Mouse (Mus musculus): ENCODE data around the gene Sacs. TPM values are rescaled to one million over a fixed set of nuclear protein-coding genes. Genes with fewer than 3 reads are reported as not detected.

Sacs gene
- total RNA-seq, 2 experiments from 2014 or later, result 52.8 to 54.3 TPM

- DNase-seq (ENCODE audit: low spot score in 2 of 2), result no peak
These were observed 97.7 kb downstream of the Sacs start for GRCm38 (mm10) chr14:61235846-61236474.

DNA sequence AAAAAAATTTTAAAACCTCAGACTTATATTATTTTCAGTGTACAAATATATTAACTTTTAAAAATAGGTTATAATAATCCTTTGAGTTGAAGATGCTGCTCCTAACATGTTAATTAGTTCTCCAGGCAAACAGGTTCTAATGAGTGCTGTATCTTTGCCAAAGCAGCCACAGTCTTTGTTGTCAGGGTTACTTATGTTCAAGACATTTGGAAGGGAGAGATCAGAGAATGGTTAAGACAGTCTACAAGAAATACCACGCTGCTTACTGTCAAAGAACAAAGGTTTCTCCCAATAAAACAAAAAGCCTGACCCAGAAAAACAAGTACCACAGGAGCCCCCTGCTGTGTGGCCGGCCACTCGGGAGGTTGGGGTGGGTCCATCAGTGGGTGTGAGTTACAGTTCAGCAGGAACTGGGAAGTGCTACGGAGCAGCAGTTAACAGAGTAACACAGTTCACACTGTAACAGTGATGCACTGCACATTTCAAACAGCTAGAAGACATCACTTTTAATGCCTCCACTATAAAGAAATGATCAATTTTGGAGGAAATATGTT lies 98.9 kb downstream of the Sacs start:
- DNase-seq (ENCODE audit: low spot score in 2 of 2), result no peak

- DNase-seq (ENCODE audit: low spot score in 2 of 2), result no peak
These were observed 100.5 kb downstream of the Sacs start for GRCm38 (mm10) chr14:61238751-61239150.

DNA sequence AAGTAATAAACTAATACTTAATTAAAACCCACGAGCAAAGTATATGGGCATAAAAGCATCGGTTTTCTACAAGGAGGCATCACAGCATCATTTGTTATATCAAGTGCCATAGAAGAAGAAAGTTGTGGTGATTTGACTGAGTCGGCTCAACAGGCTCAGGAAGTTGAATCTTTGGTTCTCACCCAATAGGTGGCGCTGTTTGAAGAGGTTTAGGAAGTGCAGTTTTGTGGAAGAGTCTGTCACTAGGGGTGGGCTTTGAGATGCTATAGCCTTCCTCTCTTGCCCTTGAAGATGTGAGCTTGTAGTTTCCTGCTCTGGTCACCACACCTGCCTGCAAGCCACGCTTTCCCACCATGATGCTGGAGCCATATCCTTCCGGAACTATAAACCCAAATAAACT lies 104.4 kb downstream of the Sacs start:
- no peak for DNase-seq (ENCODE audit: low spot score in 2 of 2)

GRCm38 (mm10) chr14:61246444-61246843 lies 108.2 kb downstream of the Sacs start:
- DNase-seq (ENCODE audit: low spot score in 2 of 2), result no peak

GRCm38 (mm10) chr14:61252596-61253388 lies 114.5 kb downstream of the Sacs start:
- no peak for DNase-seq (ENCODE audit: low spot score in 2 of 2)

- no peak for DNase-seq (ENCODE audit: low spot score in 2 of 2)
These were observed 120.1 kb downstream of the Sacs start, which contains the start of gene Sgcg for GRCm38 (mm10) chr14:61258352-61258751. Gene Sgcg (minus strand): TSS chr14:61258490.

GRCm38 (mm10) chr14:61259084-61259483 lies 120.8 kb downstream of the Sacs start:
- DNase-seq (ENCODE audit: low spot score in 2 of 2), result no peak

- DNase-seq (ENCODE audit: low spot score in 2 of 2), result peak in 1 of 2 experiments; percentile 6
These were observed 129.7 kb downstream of the Sacs start for GRCm38 (mm10) chr14:61267908-61268475.

GRCm38 (mm10) chr14:61274414-61275198 lies 136.3 kb downstream of the Sacs start:
- no peak for DNase-seq (ENCODE audit: low spot score in 2 of 2)

- peak; percentile 45 to 52 for DNase-seq (ENCODE audit: low spot score in 2 of 2)
These were observed 139.0 kb downstream of the Sacs start for GRCm38 (mm10) chr14:61277285-61277684.

DNA sequence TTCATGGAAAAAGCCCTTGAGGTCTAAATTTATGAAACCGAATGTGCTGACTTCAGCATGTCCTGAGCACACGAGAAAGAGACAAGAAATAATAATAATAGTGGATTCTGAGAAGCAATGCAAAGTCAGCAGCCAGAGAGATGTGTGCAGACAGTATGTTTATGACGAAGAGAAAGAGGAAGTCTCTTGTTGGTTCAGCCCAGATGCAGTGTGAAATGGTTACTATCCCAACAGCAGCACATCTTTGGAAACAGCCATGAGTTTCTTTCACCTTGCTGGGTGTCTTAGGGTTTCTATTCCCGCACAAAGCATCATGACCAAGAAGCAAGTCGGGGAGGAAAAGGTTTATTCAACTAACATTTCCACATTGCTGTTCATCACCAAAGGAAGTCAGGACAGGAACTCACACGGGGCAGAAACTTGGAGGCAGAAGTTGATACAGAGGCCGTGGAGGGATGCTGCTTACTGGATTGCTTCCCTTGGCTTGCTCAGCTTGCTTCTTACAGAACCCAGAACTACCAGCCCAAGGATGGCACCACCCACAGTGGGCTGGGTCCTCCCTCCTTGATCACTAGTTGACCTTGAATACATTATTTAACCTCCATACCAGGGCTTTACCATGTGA lies 140.5 kb downstream of the Sacs start:
- no peak for DNase-seq (ENCODE audit: low spot score in 2 of 2)

GRCm38 (mm10) chr14:61288606-61289286 lies 150.5 kb downstream of the Sacs start:
- no peak for DNase-seq (ENCODE audit: low spot score in 2 of 2)

Other genes with a start within 250 kb of the Sacs start
- gene Tnfrsf19, start 92.0 kb upstream of the Sacs start, total RNA-seq (2021), result 10 to 100 TPM; 75.9 to 87.9 TPM
- gene Sgcg, start 120.0 kb downstream of the Sacs start, total RNA-seq (2021), result under 1 TPM; 0.33 to 0.41 TPM
- gene Arl11, start 171.3 kb downstream of the Sacs start, total RNA-seq (2021), result under 1 TPM; 0.51 to 0.73 TPM
- gene Ebpl, start 222.0 kb downstream of the Sacs start, total RNA-seq (2021), result 1 to 10 TPM; 6.3 to 7.0 TPM